Mouse (Mus musculus): Measurements from ENCODE around the gene Kcnk3. TPM values are rescaled to one million over a fixed set of nuclear protein-coding genes. Genes with fewer than 3 reads are reported as not detected.

Kcnk3 gene
- total and polyA plus RNA-seq, 2 experiments from 2014 or later: 45.3 to 70.0 TPM

- DNase-seq (ENCODE audit: low spot score): no peak
- TF ChIP-seq EP300 (IDR thresholded peaks at IDR 0.05; ENCODE audit: low read depth) (no peak), CTCF (IDR thresholded peaks at IDR 0.05; ENCODE audit: low read depth) (no peak)
- Histone ChIP-seq H3K4me3 (ENCODE audit: low read depth, low read length) (no peak overlapping the region), H3K27ac (ENCODE audit: low read depth) (peak overlapping the region; percentile 90), H3K27me3 (ENCODE audit: control insufficient read depth, insufficient read depth, low read length) (0 out of 2 replicates have a peak, but pooled peaks cover 3% of the 10 kb centered on the region), H3K4me2 (ENCODE audit: low read depth, low read length) (no peak overlapping the region), H3K9me3 (replicated peaks; ENCODE audit: control insufficient read depth, low read length) (no peaks in the 10 kb centered on the region), H3K9ac (replicated peaks; ENCODE audit: low read depth, low read length) (peak overlapping the region; percentile 18; the same call in 1 of the 2 replicates), H3K36me3 (replicated peaks; ENCODE audit: control insufficient read depth, insufficient read depth, low read length) (no peaks in the 10 kb centered on the region), H3K4me1 (ENCODE audit: control insufficient read depth, insufficient read depth) (peaks cover 57% of the 10 kb centered on the region)
- 22% methylated on average over 6 of the region's 6 CpGs for WGBS
- ATAC-seq (ENCODE audit: insufficient read depth, low read depth): no peak
These were observed 7.1 kb downstream of the Kcnk3 start for GRCm38 (mm10) chr5:30594953-30595560.

- WGBS: 5% methylated on average over 4 of the region's 4 CpGs
- H3K36me3 ChIP-seq (replicated peaks; ENCODE audit: control insufficient read depth, insufficient read depth, low read length): no peaks in the 10 kb centered on the region
- H3K4me3 ChIP-seq (ENCODE audit: low read depth, low read length): no peak overlapping the region
- DNase-seq (ENCODE audit: low spot score) (no peak), ATAC-seq (ENCODE audit: insufficient read depth, low read depth) (no peak)
- peaks cover 39% of the 10 kb centered on the region for H3K4me1 ChIP-seq (ENCODE audit: control insufficient read depth, insufficient read depth)
- no peak overlapping the region for H3K27ac ChIP-seq (ENCODE audit: low read depth)
- H3K27me3 ChIP-seq (ENCODE audit: control insufficient read depth, insufficient read depth, low read length): no peaks in the 10 kb centered on the region
- H3K9ac ChIP-seq (replicated peaks; ENCODE audit: low read depth, low read length): no peak overlapping the region
- TF ChIP-seq CTCF (IDR thresholded peaks at IDR 0.05; ENCODE audit: low read depth): peak; percentile 55
- TF ChIP-seq EP300 (IDR thresholded peaks at IDR 0.05; ENCODE audit: low read depth): no peak
- no peaks in the 10 kb centered on the region for H3K9me3 ChIP-seq (replicated peaks; ENCODE audit: control insufficient read depth, low read length)
- H3K4me2 ChIP-seq (ENCODE audit: low read depth, low read length): no peak overlapping the region
These were observed 13.4 kb downstream of the Kcnk3 start for GRCm38 (mm10) chr5:30601397-30601796.

- no peak overlapping the region for H3K4me3 ChIP-seq (ENCODE audit: low read depth, low read length)
- no peak for TF ChIP-seq CTCF (IDR thresholded peaks at IDR 0.05; ENCODE audit: low read depth)
- no peak for TF ChIP-seq EP300 (IDR thresholded peaks at IDR 0.05; ENCODE audit: low read depth)
- H3K27ac ChIP-seq (ENCODE audit: low read depth): peak overlapping the region; percentile 92
- 80% methylated on average over 3 of the region's 3 CpGs for WGBS
- no peaks in the 10 kb centered on the region for H3K27me3 ChIP-seq (ENCODE audit: control insufficient read depth, insufficient read depth, low read length)
- ATAC-seq (ENCODE audit: insufficient read depth, low read depth) (no peak), DNase-seq (ENCODE audit: low spot score) (no peak)
- H3K4me1 ChIP-seq (ENCODE audit: control insufficient read depth, insufficient read depth): peaks cover 53% of the 10 kb centered on the region
- H3K9me3 ChIP-seq (replicated peaks; ENCODE audit: control insufficient read depth, low read length): no peaks in the 10 kb centered on the region
- no peak overlapping the region for H3K4me2 ChIP-seq (ENCODE audit: low read depth, low read length)
- no peaks in the 10 kb centered on the region for H3K36me3 ChIP-seq (replicated peaks; ENCODE audit: control insufficient read depth, insufficient read depth, low read length)
- H3K9ac ChIP-seq (replicated peaks; ENCODE audit: low read depth, low read length): no peak overlapping the region
These were observed 15.3 kb downstream of the Kcnk3 start for GRCm38 (mm10) chr5:30603255-30603654.

- Histone ChIP-seq H3K36me3 (replicated peaks; ENCODE audit: control insufficient read depth, insufficient read depth, low read length) (no peaks in the 10 kb centered on the region), H3K4me2 (ENCODE audit: low read depth, low read length) (no peak overlapping the region), H3K27ac (ENCODE audit: low read depth) (peak overlapping the region; percentile 92), H3K4me1 (ENCODE audit: control insufficient read depth, insufficient read depth) (peaks cover 53% of the 10 kb centered on the region), H3K27me3 (ENCODE audit: control insufficient read depth, insufficient read depth, low read length) (no peaks in the 10 kb centered on the region), H3K4me3 (ENCODE audit: low read depth, low read length) (no peak overlapping the region), H3K9ac (replicated peaks; ENCODE audit: low read depth, low read length) (no peak overlapping the region), H3K9me3 (replicated peaks; ENCODE audit: control insufficient read depth, low read length) (no peaks in the 10 kb centered on the region)
- WGBS: 57% methylated on average over 4 of the region's 4 CpGs
- TF ChIP-seq EP300 (IDR thresholded peaks at IDR 0.05; ENCODE audit: low read depth) (no peak), CTCF (IDR thresholded peaks at IDR 0.05; ENCODE audit: low read depth) (no peak)
- no peak for ATAC-seq (ENCODE audit: insufficient read depth, low read depth)
- DNase-seq (ENCODE audit: low spot score): no peak
These were observed 16.0 kb downstream of the Kcnk3 start for GRCm38 (mm10) chr5:30603926-30604325.

GRCm38 (mm10) chr5:30604769-30605188 is 16.8 kb downstream of the Kcnk3 start:
- ATAC-seq (ENCODE audit: insufficient read depth, low read depth): peak; percentile 81
- TF ChIP-seq EP300 (IDR thresholded peaks at IDR 0.05; ENCODE audit: low read depth): peak; percentile 78; the same call in 1 of the 2 replicates
- TF ChIP-seq CTCF (IDR thresholded peaks at IDR 0.05; ENCODE audit: low read depth): no peak
- H3K4me1 ChIP-seq (ENCODE audit: control insufficient read depth, insufficient read depth): peaks cover 53% of the 10 kb centered on the region
- 29% methylated on average over 8 of the region's 8 CpGs for WGBS
- no peak overlapping the region for H3K4me3 ChIP-seq (ENCODE audit: low read depth, low read length)
- peak overlapping the region; percentile 92 for H3K27ac ChIP-seq (ENCODE audit: low read depth)
- no peak overlapping the region for H3K4me2 ChIP-seq (ENCODE audit: low read depth, low read length)
- no peaks in the 10 kb centered on the region for H3K9me3 ChIP-seq (replicated peaks; ENCODE audit: control insufficient read depth, low read length)
- no peaks in the 10 kb centered on the region for H3K36me3 ChIP-seq (replicated peaks; ENCODE audit: control insufficient read depth, insufficient read depth, low read length)
- no peak overlapping the region for H3K9ac ChIP-seq (replicated peaks; ENCODE audit: low read depth, low read length)
- no peaks in the 10 kb centered on the region for H3K27me3 ChIP-seq (ENCODE audit: control insufficient read depth, insufficient read depth, low read length)
- DNase-seq (ENCODE audit: low spot score): peak; percentile 76

GRCm38 (mm10) chr5:30605649-30606048 is 17.7 kb downstream of the Kcnk3 start:
- Histone ChIP-seq H3K9ac (replicated peaks; ENCODE audit: low read depth, low read length) (0 out of 2 replicates have a peak overlapping the region, but pooled peaks have one; percentile 33), H3K27ac (ENCODE audit: low read depth) (peak overlapping the region; percentile 92), H3K4me2 (ENCODE audit: low read depth, low read length) (no peak overlapping the region), H3K36me3 (replicated peaks; ENCODE audit: control insufficient read depth, insufficient read depth, low read length) (no peaks in the 10 kb centered on the region), H3K4me3 (ENCODE audit: low read depth, low read length) (no peak overlapping the region), H3K9me3 (replicated peaks; ENCODE audit: control insufficient read depth, low read length) (no peaks in the 10 kb centered on the region), H3K4me1 (ENCODE audit: control insufficient read depth, insufficient read depth) (peaks cover 57% of the 10 kb centered on the region), H3K27me3 (ENCODE audit: control insufficient read depth, insufficient read depth, low read length) (no peaks in the 10 kb centered on the region)
- 79% methylated on average over 6 of the region's 6 CpGs for WGBS
- TF ChIP-seq CTCF (IDR thresholded peaks at IDR 0.05; ENCODE audit: low read depth) (no peak), EP300 (IDR thresholded peaks at IDR 0.05; ENCODE audit: low read depth) (no peak)
- ATAC-seq (ENCODE audit: insufficient read depth, low read depth) (no peak), DNase-seq (ENCODE audit: low spot score) (no peak)
